Mouse (Mus musculus) erythroblast, embryonic 14.5 days (primary cell): ENCODE results near the gene Cmtm4. TPM values are rescaled to one million over a fixed set of nuclear protein-coding genes. Genes with fewer than 3 reads are reported as not detected.
A peak's percentile ranks its signal among the peaks of the same experiment; 100 is the strongest.

ENCODE experiments used
- H3K27me3 ChIP-seq: 2 replicates; pipeline ENCODE4 v1.6.1; 2012; ENCODE audit warnings: inconsistent platforms; ENCODE audit not compliant: control insufficient read depth
- H3K36me3 ChIP-seq: 2 replicates; pipeline ENCODE4 v1.6.1; 2012; ENCODE audit warnings: mild to moderate bottlenecking, inconsistent platforms; ENCODE audit not compliant: control insufficient read depth
- H3K4me1 ChIP-seq: 2 replicates; pipeline ENCODE4 v1.6.1; 2012; ENCODE audit warnings: inconsistent platforms; ENCODE audit not compliant: control insufficient read depth
- H3K4me3 ChIP-seq: replicated peaks from 2 replicates; pipeline ENCODE3; 2012; ENCODE audit warnings: moderate library complexity, mild to moderate bottlenecking, inconsistent platforms
- H3K9me3 ChIP-seq: 2 replicates; pipeline ENCODE4 v1.6.1; 2012; ENCODE audit warnings: low read length, inconsistent platforms, mixed read lengths; ENCODE audit not compliant: control insufficient read depth
- GATA1 ChIP-seq: IDR thresholded peaks from 2 replicates; pipeline ENCODE4 v1.6.1; 2012; ENCODE audit warnings: low read length, inconsistent platforms, mixed read lengths
- TAL1 ChIP-seq: IDR thresholded peaks from 3 replicates; pipeline ENCODE4 v1.6.1; 2012; ENCODE audit warnings: low read length, inconsistent platforms, mixed read lengths
- polyA plus RNA-seq: library from polyadenylated mRNA; stranded (reverse); fragments of >175 nt; gene quantifications from 2 replicates; pipeline ENCODE4 v1.2.3, GENCODE M21; 2012

Gene Cmtm4
- polyA plus RNA-seq, 1 experiment, result 0.02 TPM

DNA sequence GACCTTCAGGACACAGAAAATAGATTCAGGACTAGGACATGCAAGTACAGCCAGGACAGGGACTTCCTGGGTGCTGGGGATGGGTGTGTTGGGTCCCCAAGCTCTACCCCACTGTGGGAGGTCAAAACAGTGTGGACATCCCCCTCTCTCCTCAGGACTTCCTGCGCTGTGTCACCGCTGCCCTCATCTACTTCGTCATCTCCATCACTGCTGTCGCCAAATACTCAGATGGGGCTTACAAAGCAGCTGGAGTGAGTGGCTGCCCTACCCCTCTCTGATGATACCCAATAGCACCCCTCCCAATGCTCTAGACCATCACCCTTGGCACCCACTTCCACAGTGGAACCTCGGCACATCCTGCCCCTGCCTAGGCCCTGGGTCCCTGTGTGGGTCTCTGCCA is 51.0 kb downstream of the Cmtm4 start:
- H3K36me3 ChIP-seq, result no peaks in the 10 kb centered on the region; the same call in 1 of the 2 replicates
- peaks cover 24% of the 10 kb centered on the region for H3K27me3 ChIP-seq
- no peak overlapping the region for H3K4me3 ChIP-seq
- H3K9me3 ChIP-seq, result no peaks in the 10 kb centered on the region
- peaks cover 15% of the 10 kb centered on the region for H3K4me1 ChIP-seq
- no peak for TF ChIP-seq TAL1
- TF ChIP-seq GATA1, result no peak

- Histone ChIP-seq H3K4me3 (no peak overlapping the region), H3K27me3 (peaks cover 28% of the 10 kb centered on the region), H3K4me1 (peaks cover 15% of the 10 kb centered on the region), H3K36me3 (no peaks in the 10 kb centered on the region; the same call in 1 of the 2 replicates), H3K9me3 (no peaks in the 10 kb centered on the region)
- TF ChIP-seq TAL1 (no peak), GATA1 (no peak)
Observed at GRCm38 (mm10) chr8:104343957-104344356, 51.6 kb downstream of the Cmtm4 start.

DNA sequence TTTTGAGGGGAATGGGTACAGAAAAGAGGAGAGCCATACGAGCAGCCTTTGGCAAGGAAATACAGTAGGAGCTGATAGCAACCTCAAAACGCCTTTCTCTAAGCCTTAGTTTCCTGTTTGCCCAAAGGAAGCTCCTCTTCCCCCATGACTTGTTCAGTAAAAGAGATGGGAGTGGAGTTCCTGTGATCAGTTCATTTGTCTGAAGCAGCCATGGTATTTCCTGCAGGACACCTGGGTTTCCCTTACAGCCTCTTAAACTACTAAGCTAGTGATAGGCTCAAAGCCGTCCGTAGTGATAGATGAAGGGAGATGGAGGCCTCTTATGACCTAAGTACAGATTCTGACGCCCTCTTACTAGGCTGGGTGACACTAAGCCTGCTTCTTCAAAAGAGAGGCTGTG is 53.2 kb downstream of the Cmtm4 start:
- H3K9me3 ChIP-seq, result no peaks in the 10 kb centered on the region
- no peak overlapping the region for H3K4me3 ChIP-seq
- TF ChIP-seq TAL1, result no peak
- no peak for TF ChIP-seq GATA1
- peaks cover 15% of the 10 kb centered on the region for H3K4me1 ChIP-seq
- no peaks in the 10 kb centered on the region for H3K36me3 ChIP-seq
- H3K27me3 ChIP-seq, result peaks cover 28% of the 10 kb centered on the region

DNA sequence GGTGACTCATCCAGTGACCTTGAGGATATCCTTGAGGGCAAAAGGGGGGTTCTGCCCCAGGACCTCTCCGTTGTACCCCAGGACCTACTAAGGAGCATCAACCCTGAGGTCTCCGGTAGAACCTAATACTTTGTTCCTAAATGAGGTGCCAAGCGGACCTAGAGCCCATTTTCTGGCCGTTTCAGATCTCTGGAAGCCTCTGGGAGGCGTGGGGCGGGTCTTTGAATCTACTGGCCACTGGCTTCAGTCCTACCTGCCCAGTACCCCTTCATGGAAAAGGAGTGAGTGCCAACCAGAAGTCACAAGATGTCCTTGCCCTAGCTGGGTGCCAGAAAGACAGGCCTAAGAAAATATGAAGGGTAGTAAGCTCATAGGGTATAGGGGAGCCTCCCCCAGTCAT is 53.9 kb downstream of the Cmtm4 start:
- no peak overlapping the region for H3K4me3 ChIP-seq
- peaks cover 15% of the 10 kb centered on the region for H3K4me1 ChIP-seq
- TF ChIP-seq TAL1 (no peak), GATA1 (no peak)
- no peaks in the 10 kb centered on the region for H3K9me3 ChIP-seq
- H3K36me3 ChIP-seq, result no peaks in the 10 kb centered on the region
- peaks cover 28% of the 10 kb centered on the region for H3K27me3 ChIP-seq

GRCm38 (mm10) chr8:104341106-104341561 is 54.5 kb downstream of the Cmtm4 start:
- Histone ChIP-seq H3K9me3 (no peaks in the 10 kb centered on the region), H3K4me3 (peak overlapping the region; percentile 57), H3K36me3 (no peaks in the 10 kb centered on the region), H3K4me1 (peaks cover 15% of the 10 kb centered on the region), H3K27me3 (peaks cover 28% of the 10 kb centered on the region)
- TF ChIP-seq TAL1 (no peak), GATA1 (no peak)

GRCm38 (mm10) chr8:104340233-104341105 is 55.1 kb downstream of the Cmtm4 start:
- Histone ChIP-seq H3K27me3 (peaks cover 28% of the 10 kb centered on the region), H3K4me3 (peak overlapping the region; percentile 57), H3K4me1 (peaks cover 15% of the 10 kb centered on the region), H3K9me3 (no peaks in the 10 kb centered on the region), H3K36me3 (no peaks in the 10 kb centered on the region)
- no peak for TF ChIP-seq TAL1
- TF ChIP-seq GATA1, result no peak

GRCm38 (mm10) chr8:104339983-104340232 is 55.7 kb downstream of the Cmtm4 start:
- peaks cover 15% of the 10 kb centered on the region for H3K4me1 ChIP-seq
- no peaks in the 10 kb centered on the region for H3K9me3 ChIP-seq
- TF ChIP-seq TAL1, result no peak
- no peak for TF ChIP-seq GATA1
- peaks cover 28% of the 10 kb centered on the region for H3K27me3 ChIP-seq
- H3K4me3 ChIP-seq, result peak overlapping the region; percentile 57
- H3K36me3 ChIP-seq, result no peaks in the 10 kb centered on the region

DNA sequence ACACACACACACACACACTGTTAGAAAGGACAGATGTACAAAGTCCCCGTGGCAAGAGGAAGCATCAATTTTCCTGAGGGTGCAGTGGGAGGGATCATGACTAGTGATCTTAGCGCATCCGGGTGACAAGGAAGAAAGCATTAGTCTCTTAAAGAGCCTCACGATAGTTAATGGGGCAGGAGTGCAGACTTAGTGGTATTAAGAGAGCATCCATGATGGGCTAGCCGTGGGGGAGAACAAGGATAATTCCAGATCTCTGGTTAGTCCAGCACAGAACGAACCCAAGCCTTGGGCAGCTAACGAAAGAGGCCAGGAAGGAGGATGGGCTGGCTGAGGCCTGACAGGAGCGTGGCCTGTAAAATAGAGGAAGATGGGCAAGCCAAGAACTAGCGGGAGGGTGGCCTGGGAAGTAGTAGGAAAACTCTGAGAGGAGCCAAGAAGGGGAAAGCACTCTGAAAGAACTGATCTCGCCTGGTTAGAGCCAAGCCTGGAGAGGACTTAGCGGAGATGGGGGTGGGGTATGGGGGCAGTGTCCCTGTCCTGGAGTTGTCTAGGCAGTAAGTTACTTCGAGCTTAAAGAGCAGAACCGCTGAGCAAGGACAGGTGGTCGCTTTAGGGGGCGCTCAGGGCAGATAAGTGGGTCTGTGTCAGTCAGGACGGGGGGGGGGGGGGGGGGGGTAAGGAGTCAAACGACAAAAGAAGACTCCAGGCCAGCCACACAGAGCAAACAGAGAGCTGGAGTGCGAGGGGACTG is 56.2 kb downstream of the Cmtm4 start, which contains the start of gene Cmtm3:
Cmtm3 (plus strand) TSS at position 182 of the 754 bp plus-strand sequence.
- H3K4me1 ChIP-seq, result peaks cover 15% of the 10 kb centered on the region
- no peaks in the 10 kb centered on the region for H3K36me3 ChIP-seq
- TF ChIP-seq TAL1, result no peak
- no peak for TF ChIP-seq GATA1
- H3K27me3 ChIP-seq, result peaks cover 28% of the 10 kb centered on the region
- H3K4me3 ChIP-seq, result peak within 1 kb of the TSS; percentile 57
- no peaks in the 10 kb centered on the region for H3K9me3 ChIP-seq

DNA sequence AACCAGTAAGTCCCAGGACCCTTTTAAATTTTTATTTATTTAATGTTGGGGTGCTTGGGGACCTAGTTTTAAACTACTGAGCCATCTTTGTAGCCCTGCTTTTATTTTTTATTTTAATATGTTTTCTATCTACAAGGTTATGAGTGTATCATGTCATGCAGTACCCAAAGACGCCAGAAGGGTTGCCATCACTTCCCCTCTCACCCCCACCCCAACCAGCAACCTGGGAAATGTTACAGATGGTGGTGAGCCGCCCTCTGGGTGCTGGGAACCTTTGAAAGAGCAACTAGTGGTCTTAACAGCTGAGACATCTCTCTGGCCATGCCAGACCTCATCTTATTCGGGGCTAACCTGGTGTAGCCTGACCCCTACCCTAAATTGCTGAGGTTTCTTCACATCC is 57.7 kb downstream of the Cmtm4 start:
- TF ChIP-seq GATA1 (no peak), TAL1 (no peak)
- Histone ChIP-seq H3K4me3 (no peak overlapping the region), H3K27me3 (peaks cover 28% of the 10 kb centered on the region), H3K36me3 (no peaks in the 10 kb centered on the region), H3K4me1 (peaks cover 30% of the 10 kb centered on the region), H3K9me3 (no peaks in the 10 kb centered on the region)

DNA sequence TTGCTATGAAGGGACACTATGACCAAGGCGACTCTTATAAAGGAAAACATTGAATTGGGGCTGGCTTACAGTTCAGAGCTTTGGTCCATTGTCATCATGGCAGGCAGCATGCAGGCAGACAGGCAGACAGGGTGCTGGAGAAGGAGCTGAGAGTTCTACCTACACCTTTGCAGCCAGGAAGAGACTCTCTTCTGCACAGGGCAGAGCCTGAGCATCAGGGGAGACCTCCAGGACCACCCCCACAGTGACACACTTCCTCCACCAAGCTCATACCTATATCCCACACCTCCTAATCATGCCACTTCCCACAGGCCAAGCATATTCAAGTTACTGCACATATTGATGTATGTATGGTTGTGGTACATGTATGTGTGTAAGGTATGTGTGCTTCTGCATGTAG is 58.8 kb downstream of the Cmtm4 start:
- Histone ChIP-seq H3K27me3 (peaks cover 24% of the 10 kb centered on the region), H3K4me1 (peaks cover 32% of the 10 kb centered on the region), H3K36me3 (no peaks in the 10 kb centered on the region), H3K9me3 (no peaks in the 10 kb centered on the region), H3K4me3 (no peak overlapping the region)
- no peak for TF ChIP-seq GATA1
- no peak for TF ChIP-seq TAL1
